Mouse (Mus musculus) intestine, embryonic 15.5 days (tissue): ENCODE measurements around the gene Mphosph10. TPM values are rescaled to one million over a fixed set of nuclear protein-coding genes. Genes with fewer than 3 reads are reported as not detected.
A peak's percentile ranks its signal among the peaks of the same experiment; 100 is the strongest.

Experiments
- ATAC-seq: fragments of 200-750 bp; cut with Nextera tagmentation; 2 replicates; pipeline ENCODE4 v1.8.0; 2017; ENCODE audit warnings: moderate TSS enrichment, moderate library complexity
- H3K27ac ChIP-seq: fragments of 300-500 bp; sonication (generic); 2 replicates; pipeline ENCODE4 v1.5.1; 2015; ENCODE audit warnings: mild to moderate bottlenecking, inconsistent platforms
- H3K27me3 ChIP-seq: fragments of 300-500 bp; sonication (generic); replicated peaks from 2 replicates; pipeline ENCODE4 v1.6.1; 2015; ENCODE audit warnings: inconsistent platforms
- H3K36me3 ChIP-seq: fragments of 300-500 bp; sonication (generic); 2 replicates; pipeline ENCODE4 v1.6.1; 2015; ENCODE audit warnings: inconsistent platforms
- H3K4me1 ChIP-seq: fragments of 300-500 bp; sonication (generic); replicated peaks from 2 replicates; pipeline ENCODE4 v1.6.1; 2015; ENCODE audit warnings: inconsistent platforms
- H3K4me2 ChIP-seq: fragments of 300-500 bp; sonication (generic); replicated peaks from 2 replicates; pipeline ENCODE4 v1.6.1; 2015; ENCODE audit warnings: mild to moderate bottlenecking, inconsistent platforms
- H3K4me3 ChIP-seq: fragments of 300-500 bp; sonication (generic); replicated peaks from 2 replicates; pipeline ENCODE4 v1.5.1; 2015; ENCODE audit warnings: inconsistent platforms
- H3K9ac ChIP-seq: fragments of 300-500 bp; sonication (generic); 2 replicates; pipeline ENCODE4 v1.6.1; 2015; ENCODE audit warnings: inconsistent platforms
- H3K9me3 ChIP-seq: fragments of 300-500 bp; sonication (generic); 2 replicates; pipeline ENCODE4 v1.6.1; 2016; ENCODE audit warnings: inconsistent platforms
- WGBS: fragments of 180-500 bp; shearing (Covaris S2); methylation state at CpG from one replicate; pipeline ENCODE4 v1.1.7; 2015; 5-methylcytosine and 5-hydroxymethylcytosine counted together
- polyA plus RNA-seq: library from polyadenylated mRNA; unstranded; fragments of >200 nt; fragmentation: Nextera tagmentation; extraction: Ambion mirVana; gene quantifications from 2 replicates; pipeline ENCODE4 v1.2.1, GENCODE M21; 2015

Gene Mphosph10
- 38.8 and 42.8 TPM in 2 replicates for polyA plus RNA-seq

GRCm38 (mm10) chr7:64392122-64392818 is at the start of gene Mphosph10, which contains the start of gene Mcee:
Gene Mphosph10 (minus strand): TSS chr7:64392268.
Gene Mcee (plus strand): TSS chr7:64392607.
- ATAC-seq: peak; percentile 99
- Histone ChIP-seq H3K4me3 (peak within 1 kb of the TSS; percentile 81), H3K4me2 (peak within 1 kb of the TSS; percentile 88), H3K36me3 (no peaks in the 10 kb centered on the region), H3K9ac (peak within 1 kb of the TSS; percentile 90), H3K27ac (peak within 1 kb of the TSS; percentile 86), H3K27me3 (no peaks in the 10 kb centered on the region), H3K4me1 (no peaks in the 10 kb centered on the region), H3K9me3 (no peaks in the 10 kb centered on the region)
- 1% methylated on average over 54 of the region's 54 CpGs for WGBS

DNA sequence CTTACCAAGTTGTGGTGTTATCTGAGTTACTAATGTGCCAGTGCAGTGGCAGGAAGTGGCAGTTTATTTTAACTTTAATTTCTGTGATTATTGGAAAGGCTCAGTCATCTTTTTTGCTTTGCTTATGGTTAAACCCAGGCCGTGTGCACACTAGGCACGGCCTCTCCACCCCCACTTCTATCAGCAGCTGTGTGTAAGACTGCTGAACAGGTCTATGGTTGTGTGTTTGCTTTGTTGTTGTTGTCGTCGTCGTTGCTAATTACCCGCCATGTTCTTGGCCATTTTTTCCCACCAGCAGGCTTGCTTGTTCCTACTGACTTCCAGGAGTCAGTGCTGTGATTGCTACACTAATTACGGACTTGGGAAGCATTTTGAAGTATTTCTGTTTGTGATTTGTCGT is 48.5 kb upstream of the Mphosph10 start:
- WGBS: 83% methylated on average over 8 of the region's 8 CpGs
- H3K4me3 ChIP-seq: no peak overlapping the region
- H3K27me3 ChIP-seq: no peaks in the 10 kb centered on the region
- H3K4me2 ChIP-seq: no peak overlapping the region
- H3K27ac ChIP-seq: no peak overlapping the region
- no peaks in the 10 kb centered on the region for H3K4me1 ChIP-seq
- H3K9me3 ChIP-seq: no peaks in the 10 kb centered on the region
- no peak overlapping the region for H3K9ac ChIP-seq
- H3K36me3 ChIP-seq: no peaks in the 10 kb centered on the region
- ATAC-seq: no peak

GRCm38 (mm10) chr7:64439595-64440518 is 47.8 kb upstream of the Mphosph10 start:
- no peak for ATAC-seq
- H3K4me1 ChIP-seq: no peaks in the 10 kb centered on the region
- no peak overlapping the region for H3K4me3 ChIP-seq
- H3K27me3 ChIP-seq: no peaks in the 10 kb centered on the region
- no peak overlapping the region for H3K27ac ChIP-seq
- H3K9ac ChIP-seq: no peak overlapping the region
- 72% methylated on average over 5 of the region's 5 CpGs for WGBS
- H3K36me3 ChIP-seq: no peaks in the 10 kb centered on the region
- no peak overlapping the region for H3K4me2 ChIP-seq
- H3K9me3 ChIP-seq: no peaks in the 10 kb centered on the region

DNA sequence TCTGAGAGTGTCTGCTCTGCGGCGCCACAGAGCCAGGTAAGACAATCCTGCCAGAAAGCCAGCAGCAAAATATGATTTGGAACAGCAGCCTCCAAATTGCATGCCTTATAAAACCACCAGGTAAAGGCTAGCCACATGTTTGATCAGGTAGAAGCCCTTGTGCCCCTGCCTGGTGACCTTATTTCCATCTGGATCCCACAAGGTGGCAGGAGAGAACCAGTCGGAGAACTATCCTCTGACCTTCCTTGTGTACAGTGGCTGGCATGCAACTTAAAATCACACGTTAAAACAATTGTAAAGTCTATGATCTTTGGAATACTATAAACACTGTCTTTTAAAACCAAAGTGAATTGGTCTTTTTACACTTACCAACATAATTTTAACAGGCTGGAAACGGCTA is 32.8 kb upstream of the Mphosph10 start:
- no peak overlapping the region for H3K27ac ChIP-seq
- no peaks in the 10 kb centered on the region for H3K27me3 ChIP-seq
- H3K4me1 ChIP-seq: no peaks in the 10 kb centered on the region
- no peak overlapping the region for H3K4me2 ChIP-seq
- 57% methylated on average over 5 of the region's 5 CpGs for WGBS
- no peaks in the 10 kb centered on the region for H3K36me3 ChIP-seq
- no peak overlapping the region for H3K4me3 ChIP-seq
- H3K9ac ChIP-seq: no peak overlapping the region
- no peaks in the 10 kb centered on the region for H3K9me3 ChIP-seq
- no peak for ATAC-seq

- H3K4me1 ChIP-seq: no peaks in the 10 kb centered on the region
- H3K27me3 ChIP-seq: no peaks in the 10 kb centered on the region
- H3K36me3 ChIP-seq: no peaks in the 10 kb centered on the region; the same call in 1 of the 2 replicates
- no peak for ATAC-seq
- WGBS: 92% methylated on average over 8 of the region's 8 CpGs
- H3K9me3 ChIP-seq: no peaks in the 10 kb centered on the region
- H3K4me3 ChIP-seq: no peak overlapping the region
- H3K4me2 ChIP-seq: no peak overlapping the region
- no peak overlapping the region for H3K27ac ChIP-seq
- H3K9ac ChIP-seq: no peak overlapping the region
Measured at GRCm38 (mm10) chr7:64403989-64404388, 11.9 kb upstream of the Mphosph10 start.

GRCm38 (mm10) chr7:64402452-64402851 is 10.4 kb upstream of the Mphosph10 start:
- WGBS: 90% methylated on average over 4 of the region's 4 CpGs
- Histone ChIP-seq H3K27me3 (no peaks in the 10 kb centered on the region), H3K4me2 (no peak overlapping the region), H3K4me1 (no peaks in the 10 kb centered on the region), H3K27ac (no peak overlapping the region), H3K4me3 (no peak overlapping the region), H3K9me3 (no peaks in the 10 kb centered on the region), H3K9ac (no peak overlapping the region), H3K36me3 (no peaks in the 10 kb centered on the region; the same call in 1 of the 2 replicates)
- ATAC-seq: no peak

DNA sequence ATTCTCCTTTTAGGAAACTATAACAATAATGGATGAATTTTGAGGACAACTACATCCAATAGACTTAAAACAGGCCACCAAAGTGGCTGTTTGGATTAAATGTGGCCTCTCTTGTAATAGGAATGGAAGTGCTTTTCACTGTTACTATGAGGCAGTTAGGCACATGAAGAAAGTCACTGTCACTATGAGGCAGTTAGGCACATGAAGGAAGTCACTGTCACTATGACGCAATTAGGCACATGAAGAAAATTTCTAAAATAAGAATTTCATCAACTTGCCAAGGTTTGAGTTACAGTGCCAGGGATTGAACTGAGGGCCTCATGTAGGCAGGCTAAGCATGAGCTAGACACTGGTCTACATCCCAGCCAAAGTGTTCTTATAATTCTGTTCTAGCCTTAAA is 8.7 kb upstream of the Mphosph10 start:
- Histone ChIP-seq H3K9me3 (no peaks in the 10 kb centered on the region), H3K4me2 (no peak overlapping the region), H3K4me3 (no peak overlapping the region), H3K27ac (no peak overlapping the region), H3K36me3 (no peaks in the 10 kb centered on the region; the same call in 1 of the 2 replicates), H3K9ac (no peak overlapping the region), H3K4me1 (no peaks in the 10 kb centered on the region), H3K27me3 (no peaks in the 10 kb centered on the region)
- WGBS: 96% methylated on average over 1 of the region's 1 CpGs
- ATAC-seq: no peak

DNA sequence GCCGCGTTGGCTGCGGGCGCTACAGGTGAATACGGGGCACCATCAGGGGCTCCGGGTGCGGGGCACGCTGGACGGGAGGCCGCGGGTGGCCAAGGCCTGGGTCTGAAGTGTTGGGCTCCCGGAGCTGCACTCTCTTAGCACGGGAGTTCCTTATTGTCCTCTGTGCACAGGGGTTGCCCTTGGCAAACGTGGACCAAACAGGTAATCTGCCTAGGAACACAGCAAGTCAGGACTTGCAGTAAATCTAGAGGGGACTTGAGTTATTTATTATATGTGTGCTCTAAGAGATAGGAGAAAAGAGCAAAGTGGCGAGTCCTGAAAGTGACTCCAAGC is 717 bp upstream of the Mphosph10 start:
- H3K4me3 ChIP-seq: peak overlapping the region; percentile 81
- peak; percentile 73 for ATAC-seq
- H3K4me1 ChIP-seq: no peaks in the 10 kb centered on the region
- peak overlapping the region; percentile 64 for H3K4me2 ChIP-seq
- no peaks in the 10 kb centered on the region for H3K27me3 ChIP-seq
- H3K9me3 ChIP-seq: no peaks in the 10 kb centered on the region
- peak overlapping the region; percentile 90 for H3K9ac ChIP-seq
- peak overlapping the region; percentile 86 for H3K27ac ChIP-seq
- no peaks in the 10 kb centered on the region for H3K36me3 ChIP-seq
- under 1% methylated on average over 15 of the region's 15 CpGs for WGBS

DNA sequence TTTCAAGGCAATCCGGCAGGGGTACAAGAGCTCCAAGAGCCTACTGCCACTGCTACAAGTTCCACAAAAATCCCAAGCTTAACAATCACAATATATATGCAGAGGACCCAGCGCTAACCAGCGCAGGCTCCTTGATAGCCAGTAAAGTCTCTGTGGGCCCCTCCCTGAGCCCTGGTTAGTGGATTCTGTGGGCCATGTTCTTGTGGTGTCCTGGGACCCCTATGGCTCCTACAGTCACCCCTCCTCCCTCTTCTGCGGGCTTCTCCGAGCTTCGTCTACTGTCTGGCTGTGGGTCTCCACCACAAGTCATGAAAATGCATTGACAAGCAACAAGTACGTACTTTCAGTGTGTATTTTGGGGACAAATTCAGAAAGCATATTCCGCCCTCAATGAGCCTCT is 589 bp downstream of the Mphosph10 start:
- Histone ChIP-seq H3K4me2 (peak overlapping the region; percentile 88), H3K4me1 (no peaks in the 10 kb centered on the region), H3K27me3 (no peaks in the 10 kb centered on the region), H3K36me3 (no peaks in the 10 kb centered on the region), H3K9me3 (no peaks in the 10 kb centered on the region), H3K4me3 (peak overlapping the region; percentile 81), H3K9ac (peak overlapping the region; percentile 63), H3K27ac (peak overlapping the region; percentile 14; the same call in 1 of the 2 replicates)
- ATAC-seq: no peak
- 2% methylated on average over 8 of the region's 8 CpGs for WGBS

DNA sequence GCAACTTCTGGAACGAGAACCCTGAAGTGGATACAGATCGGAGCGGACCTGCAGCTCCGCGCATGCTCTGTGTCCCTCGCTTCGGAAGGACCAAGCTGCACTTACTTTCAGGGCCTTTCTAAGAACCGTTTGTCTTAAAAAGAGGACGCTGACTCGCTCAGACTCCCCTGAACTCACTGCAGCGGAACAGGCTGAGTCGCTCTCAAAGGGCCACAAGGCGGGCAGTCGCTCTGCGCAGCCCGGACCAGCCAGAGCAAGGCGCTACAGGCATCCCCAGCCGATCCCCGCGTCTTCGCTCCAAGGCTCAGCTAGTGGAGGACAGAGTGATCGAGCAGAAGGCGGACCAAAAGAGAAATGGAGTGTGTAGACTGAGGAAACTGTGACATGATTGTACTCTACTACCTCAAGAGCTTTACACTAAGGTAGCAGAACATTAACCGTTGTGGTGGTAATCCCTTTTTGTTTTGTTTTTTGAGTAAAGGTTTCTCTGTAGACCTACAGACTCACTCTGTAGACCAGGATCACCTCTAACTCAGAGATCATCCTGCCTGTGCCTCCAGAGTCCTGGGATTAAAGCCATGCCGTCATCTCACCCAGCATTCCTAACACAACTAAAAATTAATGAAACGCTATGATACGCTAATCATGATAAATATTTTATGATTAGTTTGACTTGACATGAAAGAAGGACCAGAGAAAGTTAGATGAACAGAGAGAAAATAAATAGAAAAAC is 18.1 kb downstream of the Mphosph10 start, which contains the start of gene Fan1:
Fan1 (minus strand) TSS at position 266 of the 733 bp plus-strand sequence.
- no peaks in the 10 kb centered on the region for H3K9me3 ChIP-seq
- H3K4me1 ChIP-seq: 0 out of 2 replicates have a peak, but pooled peaks cover 3% of the 10 kb centered on the region
- peak within 1 kb of the TSS; percentile 62 for H3K4me2 ChIP-seq
- H3K9ac ChIP-seq: peak within 1 kb of the TSS; percentile 59
- H3K27ac ChIP-seq: peak within 1 kb of the TSS; percentile 92
- peak; percentile 96 for ATAC-seq
- 5% methylated on average over 27 of the region's 27 CpGs for WGBS
- H3K4me3 ChIP-seq: peak within 1 kb of the TSS; percentile 50
- no peaks in the 10 kb centered on the region for H3K27me3 ChIP-seq
- peaks cover 19% of the 10 kb centered on the region for H3K36me3 ChIP-seq

DNA sequence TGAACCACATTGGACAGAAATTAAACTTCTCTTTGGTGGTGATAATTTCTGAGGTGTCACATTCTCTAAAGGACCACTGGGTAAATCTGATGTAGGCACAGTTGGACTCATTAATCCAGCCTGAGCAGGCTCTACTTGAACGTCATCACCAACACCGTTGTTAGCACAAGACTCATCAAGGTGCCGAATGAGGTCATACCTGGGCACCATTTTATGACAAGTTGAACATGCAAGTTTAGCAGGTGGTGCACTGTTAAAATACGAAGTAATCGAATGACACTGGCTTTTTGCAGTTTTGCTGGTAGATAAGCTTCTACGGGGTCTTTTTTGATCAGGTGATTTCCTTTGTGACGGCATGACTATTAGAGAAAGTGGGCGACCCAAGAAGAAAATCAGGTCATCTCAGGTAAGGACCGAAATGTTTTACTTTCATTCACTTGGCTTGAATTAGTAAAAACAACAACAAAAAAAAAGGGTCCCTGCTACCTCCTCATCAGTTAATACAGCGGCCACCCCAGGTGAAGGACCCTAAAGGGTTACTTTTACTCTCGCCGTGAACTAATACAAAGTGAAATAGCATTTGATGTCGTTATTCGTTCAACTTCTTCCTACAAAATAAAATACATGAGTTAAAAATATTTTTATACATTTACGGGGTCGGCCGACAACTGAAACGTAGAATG is 18.8 kb downstream of the Mphosph10 start:
- H3K4me1 ChIP-seq: 0 out of 2 replicates have a peak, but pooled peaks cover 3% of the 10 kb centered on the region
- peak; percentile 53 for ATAC-seq
- peak overlapping the region; percentile 50 for H3K4me3 ChIP-seq
- 9% methylated on average over 18 of the region's 18 CpGs for WGBS
- peaks cover 16% of the 10 kb centered on the region for H3K36me3 ChIP-seq
- H3K4me2 ChIP-seq: peak overlapping the region; percentile 62
- H3K27ac ChIP-seq: peak overlapping the region; percentile 92
- peak overlapping the region; percentile 59 for H3K9ac ChIP-seq
- no peaks in the 10 kb centered on the region for H3K27me3 ChIP-seq
- no peaks in the 10 kb centered on the region for H3K9me3 ChIP-seq
